Mouse (Mus musculus) G1E (cell line): ENCODE measurements around the gene Sh2d6.

Experiments
- CTCF ChIP-seq: IDR thresholded peaks from 2 replicates; pipeline ENCODE4 v1.5.1; 2012; ENCODE audit warnings: low read depth, low read length, inconsistent platforms, mixed read lengths
- GATA1 ChIP-seq: IDR thresholded peaks from 2 replicates; pipeline ENCODE4 v1.6.1; 2012; ENCODE audit warnings: borderline replicate concordance, low read length, inconsistent platforms, mixed read lengths
- POLR2AphosphoS5 ChIP-seq: IDR thresholded peaks from 2 replicates; pipeline ENCODE4 v1.6.1; 2012; ENCODE audit warnings: low read depth, low read length, inconsistent platforms; ENCODE audit not compliant: insufficient replicate concordance
- TAL1 ChIP-seq: conservative IDR thresholded peaks from 2 replicates; pipeline ENCODE4 v1.6.1; 2012; ENCODE audit warnings: low read depth, low read length, inconsistent platforms, mixed read lengths

GRCm38 (mm10) chr6:72515644-72516043, 5.9 kb downstream of the Sh2d6 start:
- TF ChIP-seq POLR2AphosphoS5 (no peak), TAL1 (no peak), CTCF (no peak), GATA1 (no peak)
